Mouse (Mus musculus): Measurements from ENCODE around the gene Cers5. TPM values are rescaled to one million over a fixed set of nuclear protein-coding genes. Genes with fewer than 3 reads are reported as not detected.
"Not testable (repeated sequence)": the region's sequence is repeated elsewhere in the genome, so short reads cannot be mapped to it uniquely, and the experiment has no call there.

Gene Cers5
- polyA plus RNA-seq, 1 experiment from 2014 or later: 46.8 TPM

- peaks cover 35% of the 10 kb centered on the region for H3K4me1 ChIP-seq (ENCODE audit: control insufficient read depth, insufficient read depth, low read length)
- H3K9ac ChIP-seq (ENCODE audit: low read depth, low read length): peak overlapping the region; percentile 49; the same call in 1 of the 2 replicates
- 63% methylated on average over 7 of the region's 7 CpGs for WGBS
- H3K27me3 ChIP-seq (replicated peaks; ENCODE audit: control insufficient read depth, insufficient read depth, low read length): no peaks in the 10 kb centered on the region
- no peak overlapping the region for H3K4me3 ChIP-seq (ENCODE audit: low read length)
- peak overlapping the region; percentile 73 for H3K27ac ChIP-seq (ENCODE audit: low read length)
- 0 out of 2 replicates have a peak overlapping the region, but pooled peaks have one; percentile 35 for H3K4me2 ChIP-seq (ENCODE audit: low read depth, low read length)
- no peak for ATAC-seq
- H3K9me3 ChIP-seq (ENCODE audit: control insufficient read depth, low read length): no peaks in the 10 kb centered on the region
- peaks cover 18% of the 10 kb centered on the region for H3K36me3 ChIP-seq (ENCODE audit: control insufficient read depth, insufficient read depth, low read length)
These were observed 67.8 kb downstream of the Cers5 start for GRCm38 (mm10) chr15:99704881-99705280.

- H3K9ac ChIP-seq (ENCODE audit: low read depth, low read length): peak overlapping the region; percentile 49
- no peaks in the 10 kb centered on the region for H3K9me3 ChIP-seq (ENCODE audit: control insufficient read depth, low read length)
- peak overlapping the region; percentile 35 for H3K4me2 ChIP-seq (ENCODE audit: low read depth, low read length)
- H3K36me3 ChIP-seq (ENCODE audit: control insufficient read depth, insufficient read depth, low read length): peaks cover 16% of the 10 kb centered on the region
- peaks cover 35% of the 10 kb centered on the region for H3K4me1 ChIP-seq (ENCODE audit: control insufficient read depth, insufficient read depth, low read length)
- no peaks in the 10 kb centered on the region for H3K27me3 ChIP-seq (replicated peaks; ENCODE audit: control insufficient read depth, insufficient read depth, low read length)
- no peak for ATAC-seq
- WGBS: 46% methylated on average over 23 of the region's 23 CpGs
- peak overlapping the region; percentile 73 for H3K27ac ChIP-seq (ENCODE audit: low read length)
- peak overlapping the region; percentile 15 for H3K4me3 ChIP-seq (ENCODE audit: low read length)
These were observed 68.5 kb downstream of the Cers5 start for GRCm38 (mm10) chr15:99704041-99704681.

GRCm38 (mm10) chr15:99703676-99704040 lies 69.0 kb downstream of the Cers5 start:
- WGBS: 64% methylated on average over 5 of the region's 5 CpGs
- H3K27ac ChIP-seq (ENCODE audit: low read length): peak overlapping the region; percentile 73
- H3K4me2 ChIP-seq (ENCODE audit: low read depth, low read length): peak overlapping the region; percentile 35; the same call in 1 of the 2 replicates
- no peak for ATAC-seq
- H3K36me3 ChIP-seq (ENCODE audit: control insufficient read depth, insufficient read depth, low read length): peaks cover 16% of the 10 kb centered on the region
- peak overlapping the region; percentile 98; the same call in 1 of the 2 replicates for H3K9ac ChIP-seq (ENCODE audit: low read depth, low read length)
- peaks cover 39% of the 10 kb centered on the region for H3K4me1 ChIP-seq (ENCODE audit: control insufficient read depth, insufficient read depth, low read length)
- H3K27me3 ChIP-seq (replicated peaks; ENCODE audit: control insufficient read depth, insufficient read depth, low read length): no peaks in the 10 kb centered on the region
- no peaks in the 10 kb centered on the region for H3K9me3 ChIP-seq (ENCODE audit: control insufficient read depth, low read length)
- H3K4me3 ChIP-seq (ENCODE audit: low read length): no peak overlapping the region

GRCm38 (mm10) chr15:99703104-99703503 lies 69.6 kb downstream of the Cers5 start:
- Histone ChIP-seq H3K9ac (ENCODE audit: low read depth, low read length) (peak overlapping the region; percentile 98), H3K27me3 (replicated peaks; ENCODE audit: control insufficient read depth, insufficient read depth, low read length) (no peaks in the 10 kb centered on the region)
- WGBS: 68% methylated on average over 9 of the region's 9 CpGs

GRCm38 (mm10) chr15:99701999-99702900 lies 70.4 kb downstream of the Cers5 start, which contains the start of gene Smarcd1:
Gene Smarcd1, plus strand, starts transcription at chr15:99702129.
- Histone ChIP-seq H3K4me3 (ENCODE audit: low read length) (peak within 1 kb of the TSS; percentile 86), H3K4me1 (ENCODE audit: control insufficient read depth, insufficient read depth, low read length) (peaks cover 41% of the 10 kb centered on the region), H3K36me3 (ENCODE audit: control insufficient read depth, insufficient read depth, low read length) (peaks cover 6% of the 10 kb centered on the region), H3K27me3 (replicated peaks; ENCODE audit: control insufficient read depth, insufficient read depth, low read length) (0 out of 2 replicates have a peak, but pooled peaks cover 5% of the 10 kb centered on the region), H3K27ac (ENCODE audit: low read length) (peak within 1 kb of the TSS; percentile 97), H3K9ac (ENCODE audit: low read depth, low read length) (peak within 1 kb of the TSS; percentile 98), H3K4me2 (ENCODE audit: low read depth, low read length) (peak within 1 kb of the TSS; percentile 62), H3K9me3 (ENCODE audit: control insufficient read depth, low read length) (no peaks in the 10 kb centered on the region)
- peak; percentile 80 for ATAC-seq
- WGBS: 1% methylated on average over 71 of the region's 71 CpGs

More at GRCm38 (mm10) chr15:99703104-99703503, 69.6 kb downstream of the Cers5 start:
- Histone ChIP-seq H3K4me2 (ENCODE audit: low read depth, low read length) (peak overlapping the region; percentile 62), H3K36me3 (ENCODE audit: control insufficient read depth, insufficient read depth, low read length) (peaks cover 12% of the 10 kb centered on the region), H3K4me1 (ENCODE audit: control insufficient read depth, insufficient read depth, low read length) (peaks cover 41% of the 10 kb centered on the region), H3K4me3 (ENCODE audit: low read length) (peak overlapping the region; percentile 86), H3K9me3 (ENCODE audit: control insufficient read depth, low read length) (no peaks in the 10 kb centered on the region), H3K27ac (ENCODE audit: low read length) (0 out of 2 replicates have a peak overlapping the region, but pooled peaks have one; percentile 97)
- ATAC-seq: no peak

- Histone ChIP-seq H3K9ac (ENCODE audit: low read depth, low read length) (peak overlapping the region; percentile 98), H3K4me2 (ENCODE audit: low read depth, low read length) (peak overlapping the region; percentile 51), H3K4me3 (ENCODE audit: low read length) (peak overlapping the region; percentile 86), H3K27ac (ENCODE audit: low read length) (peak overlapping the region; percentile 94), H3K4me1 (ENCODE audit: control insufficient read depth, insufficient read depth, low read length) (peaks cover 41% of the 10 kb centered on the region)
- not testable (repeated sequence) for H3K27me3 ChIP-seq (replicated peaks; ENCODE audit: control insufficient read depth, insufficient read depth, low read length); ATAC-seq; H3K9me3 ChIP-seq (ENCODE audit: control insufficient read depth, low read length); H3K36me3 ChIP-seq (ENCODE audit: control insufficient read depth, insufficient read depth, low read length)
- 39% methylated on average over 16 of the region's 16 CpGs for WGBS
These were observed 71.1 kb downstream of the Cers5 start for GRCm38 (mm10) chr15:99701640-99701998.

- WGBS: 69% methylated on average over 18 of the region's 18 CpGs
- H3K4me1 ChIP-seq (ENCODE audit: control insufficient read depth, insufficient read depth, low read length): peaks cover 41% of the 10 kb centered on the region
- H3K36me3 ChIP-seq (ENCODE audit: control insufficient read depth, insufficient read depth, low read length): 0 out of 2 replicates have a peak, but pooled peaks cover 2% of the 10 kb centered on the region
- peak; percentile 85 for ATAC-seq
- peak overlapping the region; percentile 86 for H3K4me3 ChIP-seq (ENCODE audit: low read length)
- H3K27me3 ChIP-seq (replicated peaks; ENCODE audit: control insufficient read depth, insufficient read depth, low read length): 0 out of 2 replicates have a peak, but pooled peaks cover 7% of the 10 kb centered on the region
- no peaks in the 10 kb centered on the region for H3K9me3 ChIP-seq (ENCODE audit: control insufficient read depth, low read length)
- H3K9ac ChIP-seq (ENCODE audit: low read depth, low read length): peak overlapping the region; percentile 98
- H3K27ac ChIP-seq (ENCODE audit: low read length): peak overlapping the region; percentile 94
- peak overlapping the region; percentile 51 for H3K4me2 ChIP-seq (ENCODE audit: low read depth, low read length)
These were observed 72.2 kb downstream of the Cers5 start for GRCm38 (mm10) chr15:99700219-99701106.

- 0 out of 2 replicates have a peak, but pooled peaks cover 7% of the 10 kb centered on the region for H3K27me3 ChIP-seq (replicated peaks; ENCODE audit: control insufficient read depth, insufficient read depth, low read length)
- H3K9me3 ChIP-seq (ENCODE audit: control insufficient read depth, low read length): no peaks in the 10 kb centered on the region
- H3K27ac ChIP-seq (ENCODE audit: low read length): peak overlapping the region; percentile 94
- no peak overlapping the region for H3K4me3 ChIP-seq (ENCODE audit: low read length)
- WGBS: 74% methylated on average over 10 of the region's 10 CpGs
- 0 out of 2 replicates have a peak, but pooled peaks cover 2% of the 10 kb centered on the region for H3K36me3 ChIP-seq (ENCODE audit: control insufficient read depth, insufficient read depth, low read length)
- peaks cover 38% of the 10 kb centered on the region for H3K4me1 ChIP-seq (ENCODE audit: control insufficient read depth, insufficient read depth, low read length)
- no peak for ATAC-seq
- H3K9ac ChIP-seq (ENCODE audit: low read depth, low read length): no peak overlapping the region; the same call in 1 of the 2 replicates
- H3K4me2 ChIP-seq (ENCODE audit: low read depth, low read length): peak overlapping the region; percentile 25; the same call in 1 of the 2 replicates
These were observed 73.0 kb downstream of the Cers5 start for GRCm38 (mm10) chr15:99699715-99700114.
